Mouse (Mus musculus) liver, adult 2 months (tissue): ENCODE measurements around the gene A830031A19Rik. TPM values are rescaled to one million over a fixed set of nuclear protein-coding genes. Genes with fewer than 3 reads are reported as not detected.

Experiments
- DNase-seq: peaks from one replicate; pipeline ENCODE4 v3.0.0-alpha.2; 2011; ENCODE audit warnings: low read depth, low spot score; ENCODE audit errors: extremely low read depth
- H3K27ac ChIP-seq: fragments of 200-500 bp; replicated peaks from 2 replicates; pipeline ENCODE4 v1.5.1; 2012; ENCODE audit warnings: low read depth, mild to moderate bottlenecking, control low read depth, inconsistent platforms, low read length; ENCODE audit not compliant: insufficient read depth
- H3K27me3 ChIP-seq: fragments of 200-500 bp; 2 replicates; pipeline ENCODE4 v1.6.1; 2012; ENCODE audit warnings: mild to moderate bottlenecking, moderate library complexity, low read length, inconsistent platforms; ENCODE audit not compliant: control insufficient read depth, insufficient read depth
- H3K36me3 ChIP-seq: fragments of 200-500 bp; 2 replicates; pipeline ENCODE4 v1.6.1; 2012; ENCODE audit warnings: low read length, inconsistent platforms; ENCODE audit not compliant: control insufficient read depth, insufficient read depth
- H3K4me1 ChIP-seq: fragments of 200-500 bp; 2 replicates; pipeline ENCODE4 v1.6.1; 2011; ENCODE audit warnings: low read length; ENCODE audit not compliant: control insufficient read depth, insufficient read depth
- H3K4me3 ChIP-seq: fragments of 200-500 bp; 2 replicates; pipeline ENCODE4 v1.5.1; 2011; ENCODE audit warnings: low read depth, mild to moderate bottlenecking, control low read depth, low read length, moderate library complexity; ENCODE audit not compliant: insufficient read depth
- H3K79me2 ChIP-seq: fragments of 200-500 bp; 2 replicates; pipeline ENCODE4 v1.6.1; 2012; ENCODE audit warnings: inconsistent platforms, mild to moderate bottlenecking, low read length, moderate library complexity; ENCODE audit not compliant: control insufficient read depth, insufficient read depth
- H3K9ac ChIP-seq: fragments of 200-500 bp; 2 replicates; pipeline ENCODE4 v1.6.1; 2012; ENCODE audit warnings: low read depth, mild to moderate bottlenecking, control low read depth, inconsistent platforms, low read length
- CTCF ChIP-seq: fragments of 200-500 bp; IDR thresholded peaks from 2 replicates; pipeline ENCODE4 v1.5.1; 2011; ENCODE audit warnings: low read depth, low read length, control low read depth
- POLR2A ChIP-seq: fragments of 200-500 bp; IDR thresholded peaks from 2 replicates; pipeline ENCODE4 v1.6.1; 2011; ENCODE audit warnings: low read length, control low read depth; ENCODE audit not compliant: insufficient read depth; ENCODE audit errors: extremely low read depth
- WGBS: fragments of 180-500 bp; shearing (Covaris S2); methylation state at CpG from one replicate; pipeline ENCODE4 v1.1.7; 2018; 5-methylcytosine and 5-hydroxymethylcytosine counted together
- polyA plus RNA-seq: library from polyadenylated mRNA; depleted of rRNA; stranded (reverse); fragments of >200 nt; gene quantifications from 2 replicates; pipeline ENCODE4 v1.2.3, GENCODE M21; 2012
- total RNA-seq: library from RNA; depleted of rRNA; stranded (reverse); fragments of >200 nt; gene quantifications from 2 replicates; pipeline ENCODE4 v1.2.3, GENCODE M21; 2014

Gene A830031A19Rik
- total and polyA plus RNA-seq, 2 experiments, result not detected

DNA sequence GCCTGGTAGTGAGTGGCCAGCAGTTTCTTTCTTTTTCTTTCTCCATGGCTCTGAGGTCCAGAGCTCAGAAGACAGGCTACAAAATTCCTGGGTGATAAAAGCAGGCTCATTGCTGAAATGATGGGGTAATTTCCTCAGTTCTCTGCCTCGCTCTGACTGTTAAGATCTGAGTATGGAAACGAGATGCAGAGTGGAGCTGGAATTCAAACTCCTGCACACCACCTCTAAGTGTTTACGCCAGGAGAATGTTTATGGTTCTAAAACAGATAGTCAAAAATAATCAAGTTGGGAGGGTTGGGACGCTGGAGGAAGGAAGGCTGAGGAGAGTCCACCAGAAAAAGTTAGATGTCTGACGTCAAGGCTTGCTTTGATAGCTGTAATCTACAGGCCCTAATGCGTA is 10.6 kb downstream of the A830031A19Rik start:
- 77% methylated on average over 6 of the region's 6 CpGs for WGBS
- no peak for TF ChIP-seq POLR2A
- no peak for TF ChIP-seq CTCF
- H3K27me3 ChIP-seq, result no peaks in the 10 kb centered on the region; the same call in 1 of the 2 replicates

DNA sequence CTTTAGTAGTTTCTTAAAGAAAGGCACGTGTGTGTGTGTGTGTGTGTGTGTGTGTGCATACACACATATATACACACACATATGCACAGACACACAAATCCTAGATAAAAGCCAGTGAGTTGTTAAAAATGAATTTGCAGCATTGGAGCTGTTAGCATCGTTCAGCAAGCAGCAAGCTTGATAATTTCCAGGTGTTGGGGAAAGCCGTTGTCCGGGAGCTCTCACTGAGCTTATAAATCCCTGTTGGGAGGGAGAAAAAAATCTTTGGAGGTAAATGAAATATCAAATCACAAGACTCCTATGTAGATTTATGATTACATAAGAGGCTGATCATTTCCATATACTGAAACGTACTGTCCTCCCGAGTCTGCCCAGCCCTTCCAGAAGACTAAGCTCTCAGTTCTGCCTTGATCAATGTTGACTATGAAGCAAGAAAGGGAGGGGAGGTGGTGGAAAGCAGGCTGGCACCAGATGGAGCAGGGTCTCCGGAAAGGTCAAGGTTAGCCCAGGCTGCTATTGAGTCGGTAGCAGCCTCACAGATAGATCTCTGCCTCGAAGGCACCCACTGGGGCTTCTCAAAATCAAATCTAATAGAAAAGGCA is 12.3 kb downstream of the A830031A19Rik start:
- DNase-seq, result no peak
- H3K4me3 ChIP-seq, result no peak overlapping the region
- no peaks in the 10 kb centered on the region; the same call in 1 of the 2 replicates for H3K27me3 ChIP-seq
- H3K36me3 ChIP-seq, result no peaks in the 10 kb centered on the region
- TF ChIP-seq CTCF (no peak), POLR2A (no peak)
- H3K9ac ChIP-seq, result no peak overlapping the region
- WGBS, result 33% methylated on average over 9 of the region's 9 CpGs
- H3K4me1 ChIP-seq, result no peaks in the 10 kb centered on the region
- no peak overlapping the region for H3K27ac ChIP-seq
- H3K79me2 ChIP-seq, result no peaks in the 10 kb centered on the region

More for the DNA sequence above, 10.6 kb downstream of the A830031A19Rik start:
- no peak overlapping the region for H3K9ac ChIP-seq
- no peak for DNase-seq
- H3K36me3 ChIP-seq, result no peaks in the 10 kb centered on the region
- H3K4me3 ChIP-seq, result no peak overlapping the region
- H3K79me2 ChIP-seq, result no peaks in the 10 kb centered on the region
- no peaks in the 10 kb centered on the region for H3K4me1 ChIP-seq
- H3K27ac ChIP-seq, result no peak overlapping the region

DNA sequence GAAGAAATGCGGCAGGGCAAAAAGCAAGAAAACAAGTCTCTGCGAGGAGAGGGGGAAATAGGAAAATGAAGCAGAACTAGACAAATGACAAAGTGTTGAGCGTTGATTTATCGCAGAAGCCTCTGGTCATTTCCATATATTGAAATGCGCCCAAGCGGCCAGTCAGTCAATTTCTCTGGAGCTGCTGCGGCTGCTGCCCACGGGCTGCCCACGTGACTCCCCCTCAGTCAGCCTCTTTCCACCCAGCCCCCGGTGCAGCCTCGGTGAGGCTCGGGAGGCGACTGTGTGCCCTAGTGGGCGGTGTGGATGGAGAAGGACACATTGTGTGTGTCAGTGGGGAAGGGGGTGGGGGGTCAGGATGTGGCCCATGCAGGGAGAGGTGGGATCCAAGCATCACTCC is 13.0 kb downstream of the A830031A19Rik start:
- Histone ChIP-seq H3K9ac (no peak overlapping the region), H3K27ac (no peak overlapping the region)
- TF ChIP-seq CTCF (no peak), POLR2A (no peak)

DNA sequence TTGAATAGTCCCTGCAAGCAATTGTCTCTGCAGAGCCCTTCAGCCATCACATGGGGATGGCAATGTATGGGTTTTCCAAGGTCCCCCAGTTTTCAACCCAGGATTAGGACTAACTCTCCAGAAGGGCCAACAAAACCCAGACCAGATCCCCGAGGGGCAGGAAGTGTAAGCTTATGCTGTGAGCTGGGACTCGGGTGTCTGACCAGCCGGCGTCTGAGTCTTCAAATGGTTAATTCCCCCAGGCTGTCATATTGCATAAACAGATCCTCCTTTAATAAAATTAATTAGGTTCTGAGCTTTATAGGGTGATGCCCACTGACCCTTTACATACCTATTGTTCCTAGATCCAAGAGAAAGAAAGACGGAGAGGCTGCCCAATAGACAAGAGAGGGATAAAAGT is 14.4 kb downstream of the A830031A19Rik start:
- Histone ChIP-seq H3K79me2 (no peaks in the 10 kb centered on the region), H3K27ac (no peak overlapping the region), H3K36me3 (no peaks in the 10 kb centered on the region), H3K4me1 (no peaks in the 10 kb centered on the region), H3K4me3 (no peak overlapping the region), H3K27me3 (no peaks in the 10 kb centered on the region; the same call in 1 of the 2 replicates), H3K9ac (no peak overlapping the region)
- TF ChIP-seq POLR2A (no peak), CTCF (no peak)
- no peak for DNase-seq
- WGBS, result 11% methylated on average over 5 of the region's 5 CpGs

More for the DNA sequence above, 13.0 kb downstream of the A830031A19Rik start:
- 3% methylated on average over 14 of the region's 14 CpGs for WGBS
- H3K27me3 ChIP-seq, result no peaks in the 10 kb centered on the region; the same call in 1 of the 2 replicates
- H3K36me3 ChIP-seq, result no peaks in the 10 kb centered on the region
- no peaks in the 10 kb centered on the region for H3K4me1 ChIP-seq
- H3K4me3 ChIP-seq, result no peak overlapping the region
- H3K79me2 ChIP-seq, result no peaks in the 10 kb centered on the region
- DNase-seq, result no peak

DNA sequence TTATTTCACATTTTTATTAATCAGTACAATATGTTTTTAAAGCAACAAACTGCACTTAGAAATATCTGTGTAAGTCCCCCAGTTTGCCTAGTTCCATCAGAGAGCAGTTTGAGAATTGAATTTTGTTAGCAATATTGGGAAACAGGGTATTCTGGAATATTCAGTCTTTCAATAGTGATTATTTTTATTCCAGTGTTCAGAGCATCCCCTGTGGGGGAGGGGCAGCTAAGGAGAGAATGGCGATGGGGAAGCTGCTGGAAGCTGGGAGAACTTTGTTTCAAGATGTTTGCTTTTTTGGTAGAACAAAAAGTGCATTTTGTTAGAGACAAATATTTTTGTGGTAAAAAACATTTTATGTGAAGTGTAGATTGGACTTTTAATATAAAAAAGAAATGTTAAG is 15.7 kb downstream of the A830031A19Rik start:
- H3K4me3 ChIP-seq, result no peak overlapping the region
- TF ChIP-seq POLR2A (no peak), CTCF (no peak)
- no peak overlapping the region for H3K9ac ChIP-seq
- H3K27ac ChIP-seq, result no peak overlapping the region
- 22% methylated on average over 1 of the region's 1 CpGs for WGBS
- no peak for DNase-seq
- no peaks in the 10 kb centered on the region for H3K79me2 ChIP-seq
- H3K36me3 ChIP-seq, result no peaks in the 10 kb centered on the region
- H3K4me1 ChIP-seq, result no peaks in the 10 kb centered on the region
- H3K27me3 ChIP-seq, result no peaks in the 10 kb centered on the region; the same call in 1 of the 2 replicates

DNA sequence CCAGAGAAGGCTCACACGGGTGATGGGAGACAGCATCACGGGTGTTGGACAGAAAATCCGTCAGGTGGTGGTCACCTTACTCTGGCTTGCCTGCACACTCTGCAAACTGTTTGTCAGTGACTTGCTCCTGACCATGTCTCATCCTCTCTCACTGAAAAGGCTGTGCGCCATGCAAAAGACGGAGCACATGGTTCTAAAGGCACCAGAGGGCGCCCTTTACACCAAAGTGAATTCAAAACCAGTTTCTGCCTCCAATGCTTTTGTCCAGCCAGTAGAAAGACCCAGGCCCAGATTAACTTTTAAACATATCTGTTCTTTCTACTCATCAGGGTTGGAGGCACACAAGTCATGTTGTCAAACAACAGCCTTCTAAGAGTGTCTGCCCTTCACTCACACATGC is 22.0 kb downstream of the A830031A19Rik start:
- DNase-seq, result no peak
- 64% methylated on average over 6 of the region's 6 CpGs for WGBS

More for the DNA sequence above, 22.0 kb downstream of the A830031A19Rik start:
- Histone ChIP-seq H3K36me3 (no peaks in the 10 kb centered on the region), H3K9ac (no peak overlapping the region), H3K27me3 (0 out of 2 replicates have a peak, but pooled peaks cover 2% of the 10 kb centered on the region), H3K4me1 (no peaks in the 10 kb centered on the region), H3K27ac (no peak overlapping the region), H3K79me2 (no peaks in the 10 kb centered on the region), H3K4me3 (no peak overlapping the region)
- TF ChIP-seq CTCF (no peak), POLR2A (no peak)
